Mouse (Mus musculus): Measurements from ENCODE around the gene Fstl4. TPM values are rescaled to one million over a fixed set of nuclear protein-coding genes. Genes with fewer than 3 reads are reported as not detected.

Fstl4 gene
- total and polyA plus RNA-seq, 3 experiments: 1.5 to 4.0 (median 3.0) TPM

- H3K4me1 ChIP-seq (ENCODE audit: control insufficient read depth, insufficient read depth, low read length): no peaks in the 10 kb centered on the region
Observed at GRCm38 (mm10) chr11:52826591-52826990, 62.2 kb downstream of the Fstl4 start.

GRCm38 (mm10) chr11:52831631-52832310 is 67.3 kb downstream of the Fstl4 start:
- WGBS: 89% methylated on average over 12 of the region's 12 CpGs
- H3K4me1 ChIP-seq (ENCODE audit: control insufficient read depth, insufficient read depth, low read length): no peaks in the 10 kb centered on the region
- no peak for DNase-seq
- no peaks in the 10 kb centered on the region for H3K79me2 ChIP-seq (replicated peaks; ENCODE audit: control insufficient read depth, insufficient read depth, low read length)
- intact Hi-C loops (cut with DNase I): no loop called here
- H3K36me3 ChIP-seq (ENCODE audit: control insufficient read depth, insufficient read depth, low read length): no peaks in the 10 kb centered on the region
- no peaks in the 10 kb centered on the region for H3K27me3 ChIP-seq (ENCODE audit: control insufficient read depth, insufficient read depth, low read length)
- H3K4me3 ChIP-seq: no peak overlapping the region
- no peak overlapping the region for H3K9ac ChIP-seq (ENCODE audit: low read depth, low read length)
- no peak for TF ChIP-seq POLR2A (IDR thresholded peaks at IDR 0.05; ENCODE audit: insufficient read depth, low read depth, low read length)
- no peak for TF ChIP-seq EP300 (IDR thresholded peaks at IDR 0.05; ENCODE audit: insufficient read depth, low read depth, low read length)
- no peak for TF ChIP-seq CTCF (IDR thresholded peaks at IDR 0.05)
- no peak overlapping the region for H3K27ac ChIP-seq

More at GRCm38 (mm10) chr11:52826591-52826990, 62.2 kb downstream of the Fstl4 start:
- no peak for DNase-seq
- no peaks in the 10 kb centered on the region for H3K36me3 ChIP-seq (ENCODE audit: control insufficient read depth, insufficient read depth, low read length)
- intact Hi-C loops (cut with DNase I): no loop called here
- no peak overlapping the region for H3K27ac ChIP-seq
- no peak for TF ChIP-seq EP300 (IDR thresholded peaks at IDR 0.05; ENCODE audit: insufficient read depth, low read depth, low read length)
- TF ChIP-seq POLR2A (IDR thresholded peaks at IDR 0.05; ENCODE audit: insufficient read depth, low read depth, low read length): no peak
- TF ChIP-seq CTCF (IDR thresholded peaks at IDR 0.05): no peak
- no peaks in the 10 kb centered on the region for H3K79me2 ChIP-seq (replicated peaks; ENCODE audit: control insufficient read depth, insufficient read depth, low read length)
- H3K27me3 ChIP-seq (ENCODE audit: control insufficient read depth, insufficient read depth, low read length): no peaks in the 10 kb centered on the region
- H3K9ac ChIP-seq (ENCODE audit: low read depth, low read length): no peak overlapping the region
- 73% methylated on average over 2 of the region's 2 CpGs for WGBS
- H3K4me3 ChIP-seq: no peak overlapping the region

- Histone ChIP-seq H3K4me3 (no peak overlapping the region), H3K4me1 (ENCODE audit: control insufficient read depth, insufficient read depth, low read length) (no peaks in the 10 kb centered on the region), H3K79me2 (replicated peaks; ENCODE audit: control insufficient read depth, insufficient read depth, low read length) (no peaks in the 10 kb centered on the region), H3K9ac (ENCODE audit: low read depth, low read length) (no peak overlapping the region), H3K27ac (no peak overlapping the region), H3K36me3 (ENCODE audit: control insufficient read depth, insufficient read depth, low read length) (no peaks in the 10 kb centered on the region), H3K27me3 (ENCODE audit: control insufficient read depth, insufficient read depth, low read length) (no peaks in the 10 kb centered on the region)
- TF ChIP-seq CTCF (IDR thresholded peaks at IDR 0.05) (no peak), EP300 (IDR thresholded peaks at IDR 0.05; ENCODE audit: insufficient read depth, low read depth, low read length) (no peak), POLR2A (IDR thresholded peaks at IDR 0.05; ENCODE audit: insufficient read depth, low read depth, low read length) (no peak)
- intact Hi-C loops (cut with DNase I): no loop called here
- DNase-seq: no peak
- 97% methylated on average over 1 of the region's 1 CpGs for WGBS
Observed at GRCm38 (mm10) chr11:52832311-52832675, 67.9 kb downstream of the Fstl4 start.

GRCm38 (mm10) chr11:52848691-52849090 is 84.3 kb downstream of the Fstl4 start:
- H3K4me1 ChIP-seq (ENCODE audit: control insufficient read depth, insufficient read depth, low read length): no peaks in the 10 kb centered on the region
- WGBS: 73% methylated on average over 2 of the region's 2 CpGs
- TF ChIP-seq CTCF (IDR thresholded peaks at IDR 0.05) (no peak), POLR2A (IDR thresholded peaks at IDR 0.05; ENCODE audit: insufficient read depth, low read depth, low read length) (no peak), EP300 (IDR thresholded peaks at IDR 0.05; ENCODE audit: insufficient read depth, low read depth, low read length) (no peak)
- no peaks in the 10 kb centered on the region for H3K36me3 ChIP-seq (ENCODE audit: control insufficient read depth, insufficient read depth, low read length)
- H3K4me3 ChIP-seq: no peak overlapping the region
- H3K27me3 ChIP-seq (ENCODE audit: control insufficient read depth, insufficient read depth, low read length): no peaks in the 10 kb centered on the region
- no peak for DNase-seq
- H3K79me2 ChIP-seq (replicated peaks; ENCODE audit: control insufficient read depth, insufficient read depth, low read length): no peaks in the 10 kb centered on the region
- no peak overlapping the region for H3K27ac ChIP-seq
- intact Hi-C loops (cut with DNase I): no loop called here
- H3K9ac ChIP-seq (ENCODE audit: low read depth, low read length): no peak overlapping the region

GRCm38 (mm10) chr11:52850071-52850470 is 85.6 kb downstream of the Fstl4 start:
- Histone ChIP-seq H3K27me3 (ENCODE audit: control insufficient read depth, insufficient read depth, low read length) (no peaks in the 10 kb centered on the region), H3K27ac (no peak overlapping the region), H3K79me2 (replicated peaks; ENCODE audit: control insufficient read depth, insufficient read depth, low read length) (no peaks in the 10 kb centered on the region), H3K4me3 (no peak overlapping the region), H3K9ac (ENCODE audit: low read depth, low read length) (no peak overlapping the region), H3K36me3 (ENCODE audit: control insufficient read depth, insufficient read depth, low read length) (no peaks in the 10 kb centered on the region), H3K4me1 (ENCODE audit: control insufficient read depth, insufficient read depth, low read length) (no peaks in the 10 kb centered on the region)
- DNase-seq: no peak
- TF ChIP-seq CTCF (IDR thresholded peaks at IDR 0.05) (no peak), EP300 (IDR thresholded peaks at IDR 0.05; ENCODE audit: insufficient read depth, low read depth, low read length) (no peak), POLR2A (IDR thresholded peaks at IDR 0.05; ENCODE audit: insufficient read depth, low read depth, low read length) (no peak)
- WGBS: 78% methylated on average over 3 of the region's 3 CpGs
- intact Hi-C loops (cut with DNase I): no loop called here

GRCm38 (mm10) chr11:52872846-52873512 is 108.5 kb downstream of the Fstl4 start:
- DNase-seq: no peak
- Histone ChIP-seq H3K4me3 (no peak overlapping the region), H3K27me3 (ENCODE audit: control insufficient read depth, insufficient read depth, low read length) (no peaks in the 10 kb centered on the region; the same call in 1 of the 2 replicates), H3K79me2 (replicated peaks; ENCODE audit: control insufficient read depth, insufficient read depth, low read length) (no peaks in the 10 kb centered on the region), H3K27ac (no peak overlapping the region), H3K36me3 (ENCODE audit: control insufficient read depth, insufficient read depth, low read length) (no peaks in the 10 kb centered on the region), H3K4me1 (ENCODE audit: control insufficient read depth, insufficient read depth, low read length) (peaks cover 2% of the 10 kb centered on the region; the same call in 1 of the 2 replicates), H3K9ac (ENCODE audit: low read depth, low read length) (no peak overlapping the region)
- WGBS: 92% methylated on average over 15 of the region's 15 CpGs
- intact Hi-C loops (cut with DNase I): no loop called here
- TF ChIP-seq CTCF (IDR thresholded peaks at IDR 0.05): no peak
